Mouse (Mus musculus): ENCODE data around the gene Specc1.

Gene Specc1

GRCm38 (mm10) chr11:62118561-62118960 lies 162.0 kb downstream of the Specc1 start:
- DNase-seq, result peak; percentile 47

- DNase-seq, result no peak
Observed at GRCm38 (mm10) chr11:62119871-62120270, 163.3 kb downstream of the Specc1 start.

- no peak for DNase-seq
Observed at GRCm38 (mm10) chr11:62121365-62121764, 164.8 kb downstream of the Specc1 start.

GRCm38 (mm10) chr11:62127692-62128091 lies 171.1 kb downstream of the Specc1 start:
- peak; percentile 68 for DNase-seq

GRCm38 (mm10) chr11:62128197-62128596 lies 171.6 kb downstream of the Specc1 start:
- no peak for DNase-seq

GRCm38 (mm10) chr11:62130191-62130590 lies 173.6 kb downstream of the Specc1 start:
- DNase-seq, result no peak

- no peak for DNase-seq
Observed at GRCm38 (mm10) chr11:62130685-62131295, 174.2 kb downstream of the Specc1 start.

- no peak for DNase-seq
Observed at GRCm38 (mm10) chr11:62131601-62132000, 175.0 kb downstream of the Specc1 start.

- DNase-seq, result no peak
Observed at GRCm38 (mm10) chr11:62134191-62134590, 177.6 kb downstream of the Specc1 start.

- peak; percentile 21 for DNase-seq
Observed at GRCm38 (mm10) chr11:62145216-62146110, 188.9 kb downstream of the Specc1 start.

GRCm38 (mm10) chr11:62146661-62147060 lies 190.1 kb downstream of the Specc1 start:
- no peak for DNase-seq

- DNase-seq, result no peak
Observed at GRCm38 (mm10) chr11:62148026-62148425, 191.5 kb downstream of the Specc1 start.

- no peak for DNase-seq
Observed at GRCm38 (mm10) chr11:62148449-62148848, 191.9 kb downstream of the Specc1 start.

- no peak for DNase-seq
Observed at GRCm38 (mm10) chr11:62153057-62153456, 196.5 kb downstream of the Specc1 start.

GRCm38 (mm10) chr11:62159803-62160202 lies 203.2 kb downstream of the Specc1 start:
- DNase-seq, result no peak

- no peak for DNase-seq
Observed at GRCm38 (mm10) chr11:62161450-62161849, 204.9 kb downstream of the Specc1 start.

GRCm38 (mm10) chr11:62164357-62164756 lies 207.8 kb downstream of the Specc1 start:
- DNase-seq, result no peak

GRCm38 (mm10) chr11:62166503-62166902 lies 209.9 kb downstream of the Specc1 start:
- DNase-seq, result no peak

- DNase-seq, result no peak
Observed at GRCm38 (mm10) chr11:62168146-62168545, 211.6 kb downstream of the Specc1 start.

GRCm38 (mm10) chr11:62177395-62178113 lies 221.0 kb downstream of the Specc1 start:
- DNase-seq, result no peak

GRCm38 (mm10) chr11:62180791-62181190 lies 224.2 kb downstream of the Specc1 start:
- no peak for DNase-seq

GRCm38 (mm10) chr11:62184900-62185299 lies 228.3 kb downstream of the Specc1 start:
- no peak for DNase-seq

GRCm38 (mm10) chr11:62187074-62187473 lies 230.5 kb downstream of the Specc1 start:
- no peak for DNase-seq

GRCm38 (mm10) chr11:62192050-62192449 lies 235.5 kb downstream of the Specc1 start:
- DNase-seq, result no peak

Measured in cerebellum, adult 9-11 months (tissue).